Mouse (Mus musculus): ENCODE data around the gene Rnf169. TPM values are rescaled to one million over a fixed set of nuclear protein-coding genes. Genes with fewer than 3 reads are reported as not detected.

Gene Rnf169
- polyA plus RNA-seq, 1 experiment = 13.3 TPM

- DNase-seq = no peak
- WGBS = 66% methylated on average over 2 of the region's 2 CpGs
- Histone ChIP-seq H3K4me3 (ENCODE audit: control insufficient read depth, insufficient read depth, low read length) (no peak overlapping the region), H3K27ac (ENCODE audit: control insufficient read depth, insufficient read depth, low read length) (no peak overlapping the region), H3K36me3 (ENCODE audit: control insufficient read depth, insufficient read depth, low read length) (0 out of 2 replicates have a peak, but pooled peaks cover 4% of the 10 kb centered on the region), H3K4me1 (replicated peaks; ENCODE audit: control insufficient read depth, insufficient read depth, low read length) (peaks cover 53% of the 10 kb centered on the region), H3K27me3 (ENCODE audit: control insufficient read depth, insufficient read depth, low read length) (no peaks in the 10 kb centered on the region)
- no peak for TF ChIP-seq POLR2A (IDR thresholded peaks at IDR 0.05; ENCODE audit: control insufficient read depth, extremely low read depth, insufficient read depth, low read length, poor library complexity)
- no peak for TF ChIP-seq CTCF (IDR thresholded peaks at IDR 0.05; ENCODE audit: borderline replicate concordance, control insufficient read depth, extremely low read depth, insufficient read depth, low read length, poor library complexity)
Observed at GRCm38 (mm10) chr7:99887230-99887735, 93.0 kb downstream of the Rnf169 start.

GRCm38 (mm10) chr7:99878254-99878653 is 102.0 kb downstream of the Rnf169 start:
- 82% methylated on average over 2 of the region's 2 CpGs for WGBS

GRCm38 (mm10) chr7:99876345-99876744 is 103.9 kb downstream of the Rnf169 start:
- 4% methylated on average over 3 of the region's 3 CpGs for WGBS
- H3K36me3 ChIP-seq (ENCODE audit: control insufficient read depth, insufficient read depth, low read length) = peaks cover 26% of the 10 kb centered on the region
- no peaks in the 10 kb centered on the region for H3K27me3 ChIP-seq (ENCODE audit: control insufficient read depth, insufficient read depth, low read length)
- no peak for TF ChIP-seq POLR2A (IDR thresholded peaks at IDR 0.05; ENCODE audit: control insufficient read depth, extremely low read depth, insufficient read depth, low read length, poor library complexity)
- TF ChIP-seq CTCF (IDR thresholded peaks at IDR 0.05; ENCODE audit: borderline replicate concordance, control insufficient read depth, extremely low read depth, insufficient read depth, low read length, poor library complexity) = peak; percentile 76; the same call in 1 of the 2 replicates
- DNase-seq = peak; percentile 86
- no peak overlapping the region for H3K4me3 ChIP-seq (ENCODE audit: control insufficient read depth, insufficient read depth, low read length)
- H3K27ac ChIP-seq (ENCODE audit: control insufficient read depth, insufficient read depth, low read length) = peak overlapping the region; percentile 35; the same call in 1 of the 2 replicates
- peaks cover 13% of the 10 kb centered on the region for H3K4me1 ChIP-seq (replicated peaks; ENCODE audit: control insufficient read depth, insufficient read depth, low read length)

More at GRCm38 (mm10) chr7:99878254-99878653, 102.0 kb downstream of the Rnf169 start:
- Histone ChIP-seq H3K4me1 (replicated peaks; ENCODE audit: control insufficient read depth, insufficient read depth, low read length) (peaks cover 13% of the 10 kb centered on the region), H3K4me3 (ENCODE audit: control insufficient read depth, insufficient read depth, low read length) (no peak overlapping the region), H3K36me3 (ENCODE audit: control insufficient read depth, insufficient read depth, low read length) (peaks cover 16% of the 10 kb centered on the region), H3K27me3 (ENCODE audit: control insufficient read depth, insufficient read depth, low read length) (no peaks in the 10 kb centered on the region), H3K27ac (ENCODE audit: control insufficient read depth, insufficient read depth, low read length) (no peak overlapping the region)
- TF ChIP-seq CTCF (IDR thresholded peaks at IDR 0.05; ENCODE audit: borderline replicate concordance, control insufficient read depth, extremely low read depth, insufficient read depth, low read length, poor library complexity) = no peak
- TF ChIP-seq POLR2A (IDR thresholded peaks at IDR 0.05; ENCODE audit: control insufficient read depth, extremely low read depth, insufficient read depth, low read length, poor library complexity) = no peak
- no peak for DNase-seq

GRCm38 (mm10) chr7:99875891-99876290 is 104.4 kb downstream of the Rnf169 start:
- TF ChIP-seq CTCF (IDR thresholded peaks at IDR 0.05; ENCODE audit: borderline replicate concordance, control insufficient read depth, extremely low read depth, insufficient read depth, low read length, poor library complexity) (no peak), POLR2A (IDR thresholded peaks at IDR 0.05; ENCODE audit: control insufficient read depth, extremely low read depth, insufficient read depth, low read length, poor library complexity) (no peak)
- Histone ChIP-seq H3K4me3 (ENCODE audit: control insufficient read depth, insufficient read depth, low read length) (no peak overlapping the region), H3K27me3 (ENCODE audit: control insufficient read depth, insufficient read depth, low read length) (no peaks in the 10 kb centered on the region), H3K27ac (ENCODE audit: control insufficient read depth, insufficient read depth, low read length) (peak overlapping the region; percentile 35; the same call in 1 of the 2 replicates), H3K36me3 (ENCODE audit: control insufficient read depth, insufficient read depth, low read length) (peaks cover 28% of the 10 kb centered on the region), H3K4me1 (replicated peaks; ENCODE audit: control insufficient read depth, insufficient read depth, low read length) (peaks cover 13% of the 10 kb centered on the region)
- no peak for DNase-seq
- WGBS = 30% methylated on average over 5 of the region's 5 CpGs

- 93% methylated on average over 6 of the region's 6 CpGs for WGBS
Observed at GRCm38 (mm10) chr7:99873965-99874364, 106.3 kb downstream of the Rnf169 start.

More at GRCm38 (mm10) chr7:99873965-99874364, 106.3 kb downstream of the Rnf169 start:
- TF ChIP-seq POLR2A (IDR thresholded peaks at IDR 0.05; ENCODE audit: control insufficient read depth, extremely low read depth, insufficient read depth, low read length, poor library complexity) (no peak), CTCF (IDR thresholded peaks at IDR 0.05; ENCODE audit: borderline replicate concordance, control insufficient read depth, extremely low read depth, insufficient read depth, low read length, poor library complexity) (no peak)
- Histone ChIP-seq H3K4me1 (replicated peaks; ENCODE audit: control insufficient read depth, insufficient read depth, low read length) (peaks cover 13% of the 10 kb centered on the region), H3K36me3 (ENCODE audit: control insufficient read depth, insufficient read depth, low read length) (peaks cover 37% of the 10 kb centered on the region), H3K27ac (ENCODE audit: control insufficient read depth, insufficient read depth, low read length) (no peak overlapping the region), H3K27me3 (ENCODE audit: control insufficient read depth, insufficient read depth, low read length) (no peaks in the 10 kb centered on the region), H3K4me3 (ENCODE audit: control insufficient read depth, insufficient read depth, low read length) (no peak overlapping the region)
- no peak for DNase-seq

Other genes starting within 250 kb of the Rnf169 start
- not detected in 2 replicates for gene Olfr521, start 216.9 kb downstream of the Rnf169 start, polyA plus RNA-seq (2012; rRNA removed)
- gene Neu3, start 152.0 kb downstream of the Rnf169 start, polyA plus RNA-seq (2012; rRNA removed) = 32.1 and 49.1 TPM in 2 replicates
- gene Xrra1, start 121.3 kb downstream of the Rnf169 start, polyA plus RNA-seq (2012; rRNA removed) = 26.0 and 36.9 TPM in 2 replicates
- 83.7 and 91.7 TPM in 2 replicates for gene Spcs2, start 117.0 kb downstream of the Rnf169 start, polyA plus RNA-seq (2012; rRNA removed)
- 0.05 TPM in 1 of 2 replicates, not detected in the other for gene Chrdl2, start 25.7 kb upstream of the Rnf169 start, polyA plus RNA-seq (2012; rRNA removed)
- 21.4 and 22.7 TPM in 2 replicates for gene Pold3, start 141.1 kb upstream of the Rnf169 start, polyA plus RNA-seq (2012; rRNA removed)
- 4.3 and 4.7 TPM in 2 replicates for gene Lipt2, start 178.8 kb upstream of the Rnf169 start, polyA plus RNA-seq (2012; rRNA removed)
- gene Kcne3, start 196.1 kb upstream of the Rnf169 start, polyA plus RNA-seq (2012; rRNA removed) = 0.97 and 1.7 TPM in 2 replicates
- 15.8 and 19.3 TPM in 2 replicates for gene Pgm2l1, start 246.9 kb upstream of the Rnf169 start, polyA plus RNA-seq (2012; rRNA removed)

Measured in thymus, adult 2 months (tissue).